Mouse (Mus musculus): ENCODE results near the gene Wdr54. TPM values are rescaled to one million over a fixed set of nuclear protein-coding genes. Genes with fewer than 3 reads are reported as not detected.

Wdr54 gene
- polyA plus RNA-seq, 1 experiment from 2014 or later = 25.7 TPM

GRCm38 (mm10) chr6:83127419-83127818, 28.8 kb downstream of the Wdr54 start:
- WGBS = 92% methylated on average over 5 of the region's 5 CpGs
- Histone ChIP-seq H3K4me3 (ENCODE audit: low read depth, low read length) (no peak overlapping the region), H3K27ac (ENCODE audit: low read depth, low read length) (no peak overlapping the region), H3K9ac (replicated peaks; ENCODE audit: low read depth, low read length) (no peak overlapping the region), H3K36me3 (ENCODE audit: control insufficient read depth, insufficient read depth, low read length) (no peaks in the 10 kb centered on the region), H3K9me3 (ENCODE audit: control insufficient read depth, low read length) (no peaks in the 10 kb centered on the region), H3K4me2 (ENCODE audit: low read depth, low read length) (no peak overlapping the region), H3K27me3 (ENCODE audit: control insufficient read depth, insufficient read depth, low read length) (no peaks in the 10 kb centered on the region), H3K4me1 (ENCODE audit: control insufficient read depth, insufficient read depth, low read length) (peaks cover 21% of the 10 kb centered on the region)
- no peak for ATAC-seq (ENCODE audit: low read depth)

- Histone ChIP-seq H3K4me2 (ENCODE audit: low read depth, low read length) (peak within 1 kb of the TSS; percentile 83), H3K27ac (ENCODE audit: low read depth, low read length) (peak within 1 kb of the TSS; percentile 46; the same call in 1 of the 2 replicates), H3K9me3 (ENCODE audit: control insufficient read depth, low read length) (no peaks in the 10 kb centered on the region), H3K4me3 (ENCODE audit: low read depth, low read length) (peak within 1 kb of the TSS; percentile 68), H3K9ac (replicated peaks; ENCODE audit: low read depth, low read length) (peak within 1 kb of the TSS; percentile 63), H3K4me1 (ENCODE audit: control insufficient read depth, insufficient read depth, low read length) (peaks cover 25% of the 10 kb centered on the region), H3K36me3 (ENCODE audit: control insufficient read depth, insufficient read depth, low read length) (no peaks in the 10 kb centered on the region), H3K27me3 (ENCODE audit: control insufficient read depth, insufficient read depth, low read length) (no peaks in the 10 kb centered on the region)
- ATAC-seq (ENCODE audit: low read depth) = no peak
- WGBS = 25% methylated on average over 5 of the region's 5 CpGs
Observed at GRCm38 (mm10) chr6:83125331-83125730, 30.9 kb downstream of the Wdr54 start, which contains the start of gene Ino80b. TSS of gene Ino80b (minus strand) at chr6:83125431.

GRCm38 (mm10) chr6:83124851-83125312, 31.3 kb downstream of the Wdr54 start:
- no peaks in the 10 kb centered on the region for H3K9me3 ChIP-seq (ENCODE audit: control insufficient read depth, low read length)
- H3K27me3 ChIP-seq (ENCODE audit: control insufficient read depth, insufficient read depth, low read length) = no peaks in the 10 kb centered on the region
- H3K9ac ChIP-seq (replicated peaks; ENCODE audit: low read depth, low read length) = peak overlapping the region; percentile 63
- H3K36me3 ChIP-seq (ENCODE audit: control insufficient read depth, insufficient read depth, low read length) = no peaks in the 10 kb centered on the region
- ATAC-seq (ENCODE audit: low read depth) = peak; percentile 12; the same call in 1 of the 2 replicates
- under 1% methylated on average over 30 of the region's 30 CpGs for WGBS
- H3K4me2 ChIP-seq (ENCODE audit: low read depth, low read length) = peak overlapping the region; percentile 83
- peak overlapping the region; percentile 46; the same call in 1 of the 2 replicates for H3K27ac ChIP-seq (ENCODE audit: low read depth, low read length)
- peak overlapping the region; percentile 68 for H3K4me3 ChIP-seq (ENCODE audit: low read depth, low read length)
- H3K4me1 ChIP-seq (ENCODE audit: control insufficient read depth, insufficient read depth, low read length) = peaks cover 29% of the 10 kb centered on the region

GRCm38 (mm10) chr6:83122961-83123360, 33.2 kb downstream of the Wdr54 start:
- H3K4me2 ChIP-seq (ENCODE audit: low read depth, low read length) = peak overlapping the region; percentile 92; the same call in 1 of the 2 replicates
- peak overlapping the region; percentile 16; the same call in 1 of the 2 replicates for H3K27ac ChIP-seq (ENCODE audit: low read depth, low read length)
- WGBS = 65% methylated on average over 5 of the region's 5 CpGs

GRCm38 (mm10) chr6:83121863-83122710, 34.1 kb downstream of the Wdr54 start:
- Histone ChIP-seq H3K9me3 (ENCODE audit: control insufficient read depth, low read length) (no peaks in the 10 kb centered on the region), H3K4me2 (ENCODE audit: low read depth, low read length) (peak overlapping the region; percentile 92), H3K4me1 (ENCODE audit: control insufficient read depth, insufficient read depth, low read length) (peaks cover 35% of the 10 kb centered on the region), H3K9ac (replicated peaks; ENCODE audit: low read depth, low read length) (peak overlapping the region; percentile 95), H3K27ac (ENCODE audit: low read depth, low read length) (peak overlapping the region; percentile 98), H3K36me3 (ENCODE audit: control insufficient read depth, insufficient read depth, low read length) (peaks cover 13% of the 10 kb centered on the region), H3K27me3 (ENCODE audit: control insufficient read depth, insufficient read depth, low read length) (no peaks in the 10 kb centered on the region), H3K4me3 (ENCODE audit: low read depth, low read length) (peak overlapping the region; percentile 65)
- peak; percentile 8; the same call in 1 of the 2 replicates for ATAC-seq (ENCODE audit: low read depth)
- WGBS = under 1% methylated on average over 48 of the region's 52 CpGs

More at GRCm38 (mm10) chr6:83122961-83123360, 33.2 kb downstream of the Wdr54 start:
- Histone ChIP-seq H3K4me1 (ENCODE audit: control insufficient read depth, insufficient read depth, low read length) (peaks cover 35% of the 10 kb centered on the region), H3K9ac (replicated peaks; ENCODE audit: low read depth, low read length) (0 out of 2 replicates have a peak overlapping the region, but pooled peaks have one; percentile 11), H3K36me3 (ENCODE audit: control insufficient read depth, insufficient read depth, low read length) (peaks cover 9% of the 10 kb centered on the region), H3K9me3 (ENCODE audit: control insufficient read depth, low read length) (no peaks in the 10 kb centered on the region), H3K27me3 (ENCODE audit: control insufficient read depth, insufficient read depth, low read length) (no peaks in the 10 kb centered on the region), H3K4me3 (ENCODE audit: low read depth, low read length) (peak overlapping the region; percentile 3; the same call in 1 of the 2 replicates)
- no peak for ATAC-seq (ENCODE audit: low read depth)

GRCm38 (mm10) chr6:83120930-83121862, 35.0 kb downstream of the Wdr54 start, which contains the start of gene Wbp1:
TSS of gene Wbp1 (minus strand) at chr6:83121559.
- Histone ChIP-seq H3K27ac (ENCODE audit: low read depth, low read length) (peak within 1 kb of the TSS; percentile 98), H3K36me3 (ENCODE audit: control insufficient read depth, insufficient read depth, low read length) (peaks cover 16% of the 10 kb centered on the region), H3K27me3 (ENCODE audit: control insufficient read depth, insufficient read depth, low read length) (no peaks in the 10 kb centered on the region), H3K4me3 (ENCODE audit: low read depth, low read length) (peak within 1 kb of the TSS; percentile 65), H3K9ac (replicated peaks; ENCODE audit: low read depth, low read length) (peak within 1 kb of the TSS; percentile 95), H3K9me3 (ENCODE audit: control insufficient read depth, low read length) (no peaks in the 10 kb centered on the region), H3K4me2 (ENCODE audit: low read depth, low read length) (peak within 1 kb of the TSS; percentile 92), H3K4me1 (ENCODE audit: control insufficient read depth, insufficient read depth, low read length) (peaks cover 43% of the 10 kb centered on the region)
- peak; percentile 94 for ATAC-seq (ENCODE audit: low read depth)
- WGBS = under 1% methylated on average over 38 of the region's 38 CpGs

- Histone ChIP-seq H3K4me1 (ENCODE audit: control insufficient read depth, insufficient read depth, low read length) (peaks cover 45% of the 10 kb centered on the region), H3K9me3 (ENCODE audit: control insufficient read depth, low read length) (no peaks in the 10 kb centered on the region), H3K27ac (ENCODE audit: low read depth, low read length) (0 out of 2 replicates have a peak overlapping the region, but pooled peaks have one; percentile 8), H3K4me3 (ENCODE audit: low read depth, low read length) (peak overlapping the region; percentile 65; the same call in 1 of the 2 replicates), H3K36me3 (ENCODE audit: control insufficient read depth, insufficient read depth, low read length) (peaks cover 16% of the 10 kb centered on the region), H3K27me3 (ENCODE audit: control insufficient read depth, insufficient read depth, low read length) (no peaks in the 10 kb centered on the region), H3K9ac (replicated peaks; ENCODE audit: low read depth, low read length) (peak overlapping the region; percentile 95; the same call in 1 of the 2 replicates), H3K4me2 (ENCODE audit: low read depth, low read length) (peak overlapping the region; percentile 92)
- no peak for ATAC-seq (ENCODE audit: low read depth)
- 66% methylated on average over 7 of the region's 7 CpGs for WGBS
Observed at GRCm38 (mm10) chr6:83119734-83120051, 36.5 kb downstream of the Wdr54 start.

GRCm38 (mm10) chr6:83118825-83119733, 37.1 kb downstream of the Wdr54 start:
- Histone ChIP-seq H3K4me3 (ENCODE audit: low read depth, low read length) (peak overlapping the region; percentile 65; the same call in 1 of the 2 replicates), H3K9ac (replicated peaks; ENCODE audit: low read depth, low read length) (no peak overlapping the region), H3K27me3 (ENCODE audit: control insufficient read depth, insufficient read depth, low read length) (no peaks in the 10 kb centered on the region), H3K4me2 (ENCODE audit: low read depth, low read length) (peak overlapping the region; percentile 92; the same call in 1 of the 2 replicates), H3K36me3 (ENCODE audit: control insufficient read depth, insufficient read depth, low read length) (peaks cover 16% of the 10 kb centered on the region), H3K9me3 (ENCODE audit: control insufficient read depth, low read length) (no peaks in the 10 kb centered on the region), H3K4me1 (ENCODE audit: control insufficient read depth, insufficient read depth, low read length) (peaks cover 41% of the 10 kb centered on the region), H3K27ac (ENCODE audit: low read depth, low read length) (no peak overlapping the region)
- WGBS = 82% methylated on average over 14 of the region's 14 CpGs
- ATAC-seq (ENCODE audit: low read depth) = no peak
